Mouse (Mus musculus): Measurements from ENCODE around the gene Mylk. TPM values are rescaled to one million over a fixed set of nuclear protein-coding genes. Genes with fewer than 3 reads are reported as not detected.
"Not testable (repeated sequence)": the region's sequence is repeated elsewhere in the genome, so short reads cannot be mapped to it uniquely, and the experiment has no call there.

Mylk gene
- polyA plus RNA-seq, 1 experiment from 2014 or later: 5.7 TPM

- no peak overlapping the region for H3K9ac ChIP-seq (ENCODE audit: low read depth, low read length)
- WGBS: 70% methylated on average over 4 of the region's 4 CpGs
- H3K4me3 ChIP-seq (ENCODE audit: low read depth, low read length): no peak overlapping the region
- no peaks in the 10 kb centered on the region for H3K4me1 ChIP-seq (ENCODE audit: control insufficient read depth, insufficient read depth, low read length)
- no peak overlapping the region for H3K27ac ChIP-seq (ENCODE audit: low read length)
- H3K27me3 ChIP-seq (ENCODE audit: control insufficient read depth, insufficient read depth, low read depth, low read length): no peaks in the 10 kb centered on the region
- no peak for ATAC-seq
- no peaks in the 10 kb centered on the region for H3K9me3 ChIP-seq (replicated peaks; ENCODE audit: control insufficient read depth, low read length, poor library complexity, severe bottlenecking)
- no peaks in the 10 kb centered on the region for H3K36me3 ChIP-seq (ENCODE audit: control insufficient read depth, insufficient read depth, low read length)
- H3K4me2 ChIP-seq (ENCODE audit: low read length): no peak overlapping the region
These were observed 39.7 kb downstream of the Mylk start for GRCm38 (mm10) chr16:34784675-34785074.

DNA sequence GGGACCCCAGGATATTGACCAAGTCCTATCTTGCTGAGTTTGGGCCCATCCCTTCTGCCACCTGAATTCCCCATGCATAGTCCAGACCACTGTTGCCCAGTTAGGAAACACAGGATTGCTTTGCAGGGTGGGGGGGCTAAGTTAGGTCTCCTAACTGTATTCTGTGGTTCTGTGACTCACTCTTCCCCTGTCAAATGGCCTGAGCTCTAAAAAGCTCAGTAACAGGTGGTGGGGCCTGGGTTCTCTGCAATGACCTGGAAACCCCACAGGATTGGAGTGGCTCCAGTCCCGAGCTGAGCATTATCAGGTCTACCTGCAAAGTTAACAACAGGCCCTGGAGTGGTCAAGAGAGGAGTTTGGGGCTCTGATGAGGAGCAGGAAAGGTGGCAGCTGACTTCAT lies 47.5 kb downstream of the Mylk start:
- Histone ChIP-seq H3K27me3 (ENCODE audit: control insufficient read depth, insufficient read depth, low read depth, low read length) (no peaks in the 10 kb centered on the region), H3K4me1 (ENCODE audit: control insufficient read depth, insufficient read depth, low read length) (no peaks in the 10 kb centered on the region), H3K4me3 (ENCODE audit: low read depth, low read length) (no peak overlapping the region), H3K9ac (ENCODE audit: low read depth, low read length) (no peak overlapping the region), H3K27ac (ENCODE audit: low read length) (no peak overlapping the region), H3K9me3 (replicated peaks; ENCODE audit: control insufficient read depth, low read length, poor library complexity, severe bottlenecking) (no peaks in the 10 kb centered on the region), H3K4me2 (ENCODE audit: low read length) (no peak overlapping the region), H3K36me3 (ENCODE audit: control insufficient read depth, insufficient read depth, low read length) (no peaks in the 10 kb centered on the region)
- no peak for ATAC-seq
- 46% methylated on average over 1 of the region's 1 CpGs for WGBS

DNA sequence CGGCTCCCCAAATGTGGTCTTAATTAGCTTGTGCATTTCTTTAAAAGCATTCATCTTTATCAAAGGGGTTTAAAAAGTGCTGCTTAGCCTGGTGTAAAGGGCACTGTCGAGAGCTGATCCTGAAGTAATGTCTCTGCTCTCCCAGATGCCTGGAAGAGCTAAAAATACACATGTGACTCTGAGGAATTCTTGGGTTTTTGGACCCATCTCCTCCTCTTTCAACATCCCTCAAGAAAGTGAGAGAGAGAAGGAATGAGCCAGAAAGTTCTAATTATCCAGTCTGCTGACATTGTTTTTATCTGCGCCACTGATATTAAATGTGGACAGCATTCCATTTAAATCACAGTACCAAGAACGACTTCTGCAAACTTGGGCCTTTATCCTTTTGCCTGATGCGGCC lies 48.0 kb downstream of the Mylk start:
- WGBS: 64% methylated on average over 5 of the region's 5 CpGs
- no peak for ATAC-seq
- no peaks in the 10 kb centered on the region for H3K27me3 ChIP-seq (ENCODE audit: control insufficient read depth, insufficient read depth, low read depth, low read length)
- no peak overlapping the region for H3K27ac ChIP-seq (ENCODE audit: low read length)
- H3K9me3 ChIP-seq (replicated peaks; ENCODE audit: control insufficient read depth, low read length, poor library complexity, severe bottlenecking): no peaks in the 10 kb centered on the region
- no peak overlapping the region for H3K9ac ChIP-seq (ENCODE audit: low read depth, low read length)
- H3K4me1 ChIP-seq (ENCODE audit: control insufficient read depth, insufficient read depth, low read length): no peaks in the 10 kb centered on the region
- no peaks in the 10 kb centered on the region for H3K36me3 ChIP-seq (ENCODE audit: control insufficient read depth, insufficient read depth, low read length)
- H3K4me2 ChIP-seq (ENCODE audit: low read length): no peak overlapping the region
- no peak overlapping the region for H3K4me3 ChIP-seq (ENCODE audit: low read depth, low read length)

GRCm38 (mm10) chr16:34801222-34801621 lies 56.2 kb downstream of the Mylk start:
- WGBS: 86% methylated on average over 5 of the region's 5 CpGs
- Histone ChIP-seq H3K27ac (ENCODE audit: low read length) (no peak overlapping the region), H3K4me2 (ENCODE audit: low read length) (no peak overlapping the region), H3K4me1 (ENCODE audit: control insufficient read depth, insufficient read depth, low read length) (no peaks in the 10 kb centered on the region), H3K9ac (ENCODE audit: low read depth, low read length) (no peak overlapping the region), H3K4me3 (ENCODE audit: low read depth, low read length) (no peak overlapping the region), H3K9me3 (replicated peaks; ENCODE audit: control insufficient read depth, low read length, poor library complexity, severe bottlenecking) (no peaks in the 10 kb centered on the region), H3K36me3 (ENCODE audit: control insufficient read depth, insufficient read depth, low read length) (no peaks in the 10 kb centered on the region), H3K27me3 (ENCODE audit: control insufficient read depth, insufficient read depth, low read depth, low read length) (no peaks in the 10 kb centered on the region)
- ATAC-seq: no peak

- no peak overlapping the region for H3K4me2 ChIP-seq (ENCODE audit: low read length)
- no peaks in the 10 kb centered on the region for H3K36me3 ChIP-seq (ENCODE audit: control insufficient read depth, insufficient read depth, low read length)
- H3K9me3 ChIP-seq (replicated peaks; ENCODE audit: control insufficient read depth, low read length, poor library complexity, severe bottlenecking): no peaks in the 10 kb centered on the region
- peaks cover 11% of the 10 kb centered on the region for H3K4me1 ChIP-seq (ENCODE audit: control insufficient read depth, insufficient read depth, low read length)
- H3K27me3 ChIP-seq (ENCODE audit: control insufficient read depth, insufficient read depth, low read depth, low read length): peaks cover 2% of the 10 kb centered on the region; the same call in 1 of the 2 replicates
- WGBS: 62% methylated on average over 11 of the region's 11 CpGs
- no peak for ATAC-seq
- no peak overlapping the region for H3K27ac ChIP-seq (ENCODE audit: low read length)
- H3K9ac ChIP-seq (ENCODE audit: low read depth, low read length): no peak overlapping the region
- no peak overlapping the region for H3K4me3 ChIP-seq (ENCODE audit: low read depth, low read length)
These were observed 59.4 kb downstream of the Mylk start for GRCm38 (mm10) chr16:34804286-34805010.

DNA sequence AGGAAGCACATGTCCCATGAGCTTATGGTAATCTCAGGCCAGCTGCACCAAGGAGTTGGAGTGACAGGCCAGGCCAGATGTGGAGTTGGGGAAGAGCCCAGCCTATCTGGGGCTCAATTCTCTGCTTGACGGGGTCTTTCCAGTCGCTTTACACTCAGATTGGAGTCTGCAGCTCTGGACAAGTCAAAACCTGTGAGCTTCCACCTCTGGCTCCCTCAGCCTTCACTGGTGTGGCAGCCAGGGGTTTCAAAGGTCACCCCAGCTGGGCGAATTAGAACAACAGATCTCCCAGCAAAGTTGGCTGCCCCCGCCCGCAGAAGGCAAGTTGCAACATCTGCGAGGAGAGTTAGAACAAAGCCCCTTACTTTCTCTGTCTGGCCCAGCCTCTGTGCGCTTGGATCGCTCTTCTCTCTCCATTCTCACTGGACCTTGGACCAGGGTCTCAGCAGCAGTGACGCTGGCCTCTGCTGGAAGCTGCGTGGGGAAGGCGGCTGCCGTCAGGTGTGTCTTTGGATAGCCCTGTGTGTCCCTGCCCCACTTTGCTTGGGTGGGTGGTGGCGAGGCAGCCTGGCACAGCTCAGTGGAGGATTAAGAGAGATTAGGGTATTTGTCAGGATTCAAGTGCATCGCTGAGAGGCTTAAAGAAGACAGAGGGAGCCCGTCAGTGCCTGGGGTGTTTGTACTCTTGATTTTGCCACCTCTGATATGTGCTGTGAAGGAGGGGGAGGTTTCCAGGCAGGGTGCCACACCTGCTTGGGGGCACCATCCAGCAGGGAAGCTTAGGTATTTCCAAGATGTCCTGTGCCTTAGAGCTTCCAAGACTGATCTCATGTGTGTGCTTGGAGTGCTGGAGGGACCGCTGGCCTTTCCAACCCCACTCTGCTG lies 62.1 kb downstream of the Mylk start:
- no peaks in the 10 kb centered on the region for H3K9me3 ChIP-seq (replicated peaks; ENCODE audit: control insufficient read depth, low read length, poor library complexity, severe bottlenecking)
- peaks cover 2% of the 10 kb centered on the region; the same call in 1 of the 2 replicates for H3K27me3 ChIP-seq (ENCODE audit: control insufficient read depth, insufficient read depth, low read depth, low read length)
- no peak overlapping the region for H3K27ac ChIP-seq (ENCODE audit: low read length)
- no peak overlapping the region for H3K4me3 ChIP-seq (ENCODE audit: low read depth, low read length)
- H3K36me3 ChIP-seq (ENCODE audit: control insufficient read depth, insufficient read depth, low read length): no peaks in the 10 kb centered on the region
- 7% methylated on average over 16 of the region's 16 CpGs for WGBS
- peaks cover 11% of the 10 kb centered on the region for H3K4me1 ChIP-seq (ENCODE audit: control insufficient read depth, insufficient read depth, low read length)
- H3K9ac ChIP-seq (ENCODE audit: low read depth, low read length): 0 out of 2 replicates have a peak overlapping the region, but pooled peaks have one; percentile 33
- H3K4me2 ChIP-seq (ENCODE audit: low read length): 0 out of 2 replicates have a peak overlapping the region, but pooled peaks have one; percentile 15
- no peak for ATAC-seq

GRCm38 (mm10) chr16:34807768-34808275 lies 62.8 kb downstream of the Mylk start:
- Histone ChIP-seq H3K27me3 (ENCODE audit: control insufficient read depth, insufficient read depth, low read depth, low read length) (peaks cover 2% of the 10 kb centered on the region; the same call in 1 of the 2 replicates), H3K27ac (ENCODE audit: low read length) (no peak overlapping the region), H3K4me1 (ENCODE audit: control insufficient read depth, insufficient read depth, low read length) (peaks cover 11% of the 10 kb centered on the region), H3K9me3 (replicated peaks; ENCODE audit: control insufficient read depth, low read length, poor library complexity, severe bottlenecking) (no peaks in the 10 kb centered on the region), H3K4me2 (ENCODE audit: low read length) (no peak overlapping the region), H3K4me3 (ENCODE audit: low read depth, low read length) (no peak overlapping the region), H3K36me3 (ENCODE audit: control insufficient read depth, insufficient read depth, low read length) (no peaks in the 10 kb centered on the region), H3K9ac (ENCODE audit: low read depth, low read length) (no peak overlapping the region)
- WGBS: 9% methylated on average over 11 of the region's 11 CpGs
- no peak for ATAC-seq

DNA sequence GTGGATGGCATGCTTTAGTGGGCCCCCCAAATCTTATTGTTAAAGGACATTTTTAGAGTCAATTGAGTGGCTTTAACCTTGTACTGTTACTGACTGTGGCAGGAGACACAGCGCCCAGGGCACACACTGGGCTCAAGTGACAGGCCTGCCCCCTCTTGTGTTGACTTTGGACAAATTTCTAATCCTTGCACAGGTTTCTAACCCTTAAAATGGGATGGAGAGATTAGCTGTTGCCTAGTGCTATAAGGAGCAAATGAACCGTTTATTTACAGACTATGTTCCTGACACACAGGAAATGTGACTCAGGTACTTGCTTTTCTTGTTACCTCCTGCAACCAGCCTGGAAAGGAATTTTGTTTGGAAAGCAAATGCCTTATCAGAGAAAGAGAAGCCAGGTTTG lies 67.2 kb downstream of the Mylk start:
- H3K4me2 ChIP-seq (ENCODE audit: low read length): no peak overlapping the region
- H3K27me3 ChIP-seq (ENCODE audit: control insufficient read depth, insufficient read depth, low read depth, low read length): no peaks in the 10 kb centered on the region
- ATAC-seq: no peak
- H3K9me3 ChIP-seq (replicated peaks; ENCODE audit: control insufficient read depth, low read length, poor library complexity, severe bottlenecking): no peaks in the 10 kb centered on the region
- no peak overlapping the region for H3K27ac ChIP-seq (ENCODE audit: low read length)
- H3K4me3 ChIP-seq (ENCODE audit: low read depth, low read length): no peak overlapping the region
- WGBS: 36% methylated on average over 2 of the region's 2 CpGs
- no peaks in the 10 kb centered on the region for H3K36me3 ChIP-seq (ENCODE audit: control insufficient read depth, insufficient read depth, low read length)
- H3K4me1 ChIP-seq (ENCODE audit: control insufficient read depth, insufficient read depth, low read length): peaks cover 9% of the 10 kb centered on the region
- H3K9ac ChIP-seq (ENCODE audit: low read depth, low read length): no peak overlapping the region

DNA sequence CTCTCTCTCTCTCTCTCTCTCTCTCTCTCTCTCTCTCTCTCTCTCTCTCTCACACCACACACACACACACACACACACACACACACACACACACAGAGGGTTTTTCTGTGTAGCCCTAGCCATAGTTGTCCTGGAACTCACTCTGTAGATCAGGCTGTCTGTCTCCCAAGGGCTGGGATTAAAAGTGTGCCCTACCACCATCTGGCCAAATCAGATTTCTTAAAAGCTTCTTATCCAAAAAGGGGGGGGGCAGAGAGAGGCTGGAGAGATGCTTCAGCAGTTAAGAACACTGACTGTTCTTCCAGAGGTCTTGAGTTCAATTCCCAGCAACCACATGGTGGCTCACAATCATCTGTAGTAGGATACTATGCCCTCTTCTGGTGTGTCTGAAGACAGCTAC lies 68.2 kb downstream of the Mylk start:
- H3K27ac ChIP-seq (ENCODE audit: low read length); H3K4me2 ChIP-seq (ENCODE audit: low read length); H3K4me1 ChIP-seq (ENCODE audit: control insufficient read depth, insufficient read depth, low read length); H3K4me3 ChIP-seq (ENCODE audit: low read depth, low read length); ATAC-seq; H3K9ac ChIP-seq (ENCODE audit: low read depth, low read length); H3K27me3 ChIP-seq (ENCODE audit: control insufficient read depth, insufficient read depth, low read depth, low read length); H3K36me3 ChIP-seq (ENCODE audit: control insufficient read depth, insufficient read depth, low read length); H3K9me3 ChIP-seq (replicated peaks; ENCODE audit: control insufficient read depth, low read length, poor library complexity, severe bottlenecking): not testable (repeated sequence)

All from midbrain, embryonic 16.5 days (tissue).